Mouse (Mus musculus): Measurements from ENCODE around the gene Btbd9.

Btbd9 gene

GRCm38 (mm10) chr17:30244651-30245307 lies 331.5 kb downstream of the Btbd9 start:
- DNase-seq (ENCODE audit: low read depth, low spot score): no peak

GRCm38 (mm10) chr17:30243540-30243939 lies 332.7 kb downstream of the Btbd9 start:
- DNase-seq (ENCODE audit: low read depth, low spot score): no peak

- DNase-seq (ENCODE audit: low read depth, low spot score): no peak
Measured at GRCm38 (mm10) chr17:30242647-30243046, 333.6 kb downstream of the Btbd9 start.

GRCm38 (mm10) chr17:30241720-30242322 lies 334.5 kb downstream of the Btbd9 start:
- DNase-seq (ENCODE audit: low read depth, low spot score): no peak

GRCm38 (mm10) chr17:30241061-30241460 lies 335.2 kb downstream of the Btbd9 start:
- no peak for DNase-seq (ENCODE audit: low read depth, low spot score)

- no peak for DNase-seq (ENCODE audit: low read depth, low spot score)
Measured at GRCm38 (mm10) chr17:30240659-30241058, 335.6 kb downstream of the Btbd9 start.

GRCm38 (mm10) chr17:30239458-30239857 lies 336.8 kb downstream of the Btbd9 start:
- DNase-seq (ENCODE audit: low read depth, low spot score): peak; percentile 15

- DNase-seq (ENCODE audit: low read depth, low spot score): no peak
Measured at GRCm38 (mm10) chr17:30237600-30237999, 338.7 kb downstream of the Btbd9 start.

GRCm38 (mm10) chr17:30236611-30237010 lies 339.7 kb downstream of the Btbd9 start:
- no peak for DNase-seq (ENCODE audit: low read depth, low spot score)

GRCm38 (mm10) chr17:30235380-30235779 lies 340.9 kb downstream of the Btbd9 start:
- no peak for DNase-seq (ENCODE audit: low read depth, low spot score)

GRCm38 (mm10) chr17:30232698-30233097 lies 343.6 kb downstream of the Btbd9 start:
- DNase-seq (ENCODE audit: low read depth, low spot score): no peak

- DNase-seq (ENCODE audit: low read depth, low spot score): no peak
Measured at GRCm38 (mm10) chr17:30231483-30231882, 344.8 kb downstream of the Btbd9 start.

GRCm38 (mm10) chr17:30230428-30230827 lies 345.9 kb downstream of the Btbd9 start:
- no peak for DNase-seq (ENCODE audit: low read depth, low spot score)

GRCm38 (mm10) chr17:30228439-30229215 lies 347.7 kb downstream of the Btbd9 start:
- no peak for DNase-seq (ENCODE audit: low read depth, low spot score)

GRCm38 (mm10) chr17:30225030-30225740 lies 351.1 kb downstream of the Btbd9 start:
- no peak for DNase-seq (ENCODE audit: low read depth, low spot score)

GRCm38 (mm10) chr17:30222837-30223236 lies 353.5 kb downstream of the Btbd9 start:
- DNase-seq (ENCODE audit: low read depth, low spot score): no peak

GRCm38 (mm10) chr17:30222361-30222760 lies 353.9 kb downstream of the Btbd9 start:
- DNase-seq (ENCODE audit: low read depth, low spot score): no peak

GRCm38 (mm10) chr17:30221677-30222076 lies 354.6 kb downstream of the Btbd9 start:
- no peak for DNase-seq (ENCODE audit: low read depth, low spot score)

- no peak for DNase-seq (ENCODE audit: low read depth, low spot score)
Measured at GRCm38 (mm10) chr17:30215741-30216140, 360.5 kb downstream of the Btbd9 start.

- no peak for DNase-seq (ENCODE audit: low read depth, low spot score)
Measured at GRCm38 (mm10) chr17:30214393-30214792, 361.9 kb downstream of the Btbd9 start.

GRCm38 (mm10) chr17:30213371-30213770 lies 362.9 kb downstream of the Btbd9 start:
- no peak for DNase-seq (ENCODE audit: low read depth, low spot score)

GRCm38 (mm10) chr17:30212647-30213046 lies 363.6 kb downstream of the Btbd9 start:
- no peak for DNase-seq (ENCODE audit: low read depth, low spot score)

All from A20 (cell line).